Mouse (Mus musculus): ENCODE data around the gene B4galnt3. TPM values are rescaled to one million over a fixed set of nuclear protein-coding genes. Genes with fewer than 3 reads are reported as not detected.
A peak's percentile ranks its signal among the peaks of the same experiment; 100 is the strongest.

Gene B4galnt3
- polyA plus RNA-seq, 1 experiment from 2014 or later = 0.74 TPM

- 49% methylated on average over 11 of the region's 11 CpGs for WGBS
- Histone ChIP-seq H3K4me1 (replicated peaks; ENCODE audit: control insufficient read depth, insufficient read depth) (no peaks in the 10 kb centered on the region), H3K9me3 (ENCODE audit: control insufficient read depth, low read length) (no peaks in the 10 kb centered on the region), H3K27ac (replicated peaks) (0 out of 2 replicates have a peak overlapping the region, but pooled peaks have one; percentile 58), H3K9ac (ENCODE audit: low read length) (no peak overlapping the region), H3K36me3 (ENCODE audit: control insufficient read depth, insufficient read depth, low read length) (no peaks in the 10 kb centered on the region), H3K4me3 (ENCODE audit: low read depth, low read length) (no peak overlapping the region), H3K27me3 (ENCODE audit: control insufficient read depth, insufficient read depth, low read length) (no peaks in the 10 kb centered on the region), H3K4me2 (replicated peaks; ENCODE audit: low read depth) (no peak overlapping the region)
- ATAC-seq (ENCODE audit: low FRiP score, low TSS enrichment) = peak; percentile 61
- DNase-seq (ENCODE audit: low spot score) = peak; percentile 34
- TF ChIP-seq CTCF (IDR thresholded peaks at IDR 0.05; ENCODE audit: low read depth) (no peak), EP300 (optimal IDR thresholded peaks at IDR 0.05) (no peak)
These were observed 24.1 kb upstream of the B4galnt3 start for GRCm38 (mm10) chr6:120318303-120318940.

GRCm38 (mm10) chr6:120312443-120312842 is 18.1 kb upstream of the B4galnt3 start:
- no peak for ATAC-seq (ENCODE audit: low FRiP score, low TSS enrichment)
- 77% methylated on average over 5 of the region's 5 CpGs for WGBS
- H3K36me3 ChIP-seq (ENCODE audit: control insufficient read depth, insufficient read depth, low read length) = no peaks in the 10 kb centered on the region
- no peak for DNase-seq (ENCODE audit: low spot score)
- no peaks in the 10 kb centered on the region for H3K9me3 ChIP-seq (ENCODE audit: control insufficient read depth, low read length)
- no peak for TF ChIP-seq CTCF (IDR thresholded peaks at IDR 0.05; ENCODE audit: low read depth)
- TF ChIP-seq EP300 (optimal IDR thresholded peaks at IDR 0.05) = no peak
- no peak overlapping the region for H3K4me2 ChIP-seq (replicated peaks; ENCODE audit: low read depth)
- H3K27ac ChIP-seq (replicated peaks) = no peak overlapping the region
- no peak overlapping the region for H3K4me3 ChIP-seq (ENCODE audit: low read depth, low read length)
- H3K9ac ChIP-seq (ENCODE audit: low read length) = no peak overlapping the region
- H3K4me1 ChIP-seq (replicated peaks; ENCODE audit: control insufficient read depth, insufficient read depth) = no peaks in the 10 kb centered on the region
- no peaks in the 10 kb centered on the region for H3K27me3 ChIP-seq (ENCODE audit: control insufficient read depth, insufficient read depth, low read length)

- ATAC-seq (ENCODE audit: low FRiP score, low TSS enrichment) = peak; percentile 79
- H3K4me1 ChIP-seq (replicated peaks; ENCODE audit: control insufficient read depth, insufficient read depth) = no peaks in the 10 kb centered on the region
- DNase-seq (ENCODE audit: low spot score) = peak; percentile 37
- 28% methylated on average over 3 of the region's 3 CpGs for WGBS
- TF ChIP-seq CTCF (IDR thresholded peaks at IDR 0.05; ENCODE audit: low read depth) = no peak
- TF ChIP-seq EP300 (optimal IDR thresholded peaks at IDR 0.05) = no peak
- H3K27me3 ChIP-seq (ENCODE audit: control insufficient read depth, insufficient read depth, low read length) = no peaks in the 10 kb centered on the region
- H3K9me3 ChIP-seq (ENCODE audit: control insufficient read depth, low read length) = no peaks in the 10 kb centered on the region
- no peak overlapping the region; the same call in 1 of the 2 replicates for H3K4me2 ChIP-seq (replicated peaks; ENCODE audit: low read depth)
- H3K9ac ChIP-seq (ENCODE audit: low read length) = no peak overlapping the region
- no peaks in the 10 kb centered on the region for H3K36me3 ChIP-seq (ENCODE audit: control insufficient read depth, insufficient read depth, low read length)
- H3K4me3 ChIP-seq (ENCODE audit: low read depth, low read length) = no peak overlapping the region
- peak overlapping the region; percentile 82 for H3K27ac ChIP-seq (replicated peaks)
These were observed 15.4 kb upstream of the B4galnt3 start for GRCm38 (mm10) chr6:120309787-120310186.

- peak; percentile 95 for ATAC-seq (ENCODE audit: low FRiP score, low TSS enrichment)
- H3K9me3 ChIP-seq (ENCODE audit: control insufficient read depth, low read length) = no peaks in the 10 kb centered on the region
- peak overlapping the region; percentile 82 for H3K27ac ChIP-seq (replicated peaks)
- H3K27me3 ChIP-seq (ENCODE audit: control insufficient read depth, insufficient read depth, low read length) = no peaks in the 10 kb centered on the region
- no peak for TF ChIP-seq CTCF (IDR thresholded peaks at IDR 0.05; ENCODE audit: low read depth)
- TF ChIP-seq EP300 (optimal IDR thresholded peaks at IDR 0.05) = no peak
- DNase-seq (ENCODE audit: low spot score) = peak; percentile 83
- no peak overlapping the region; the same call in 1 of the 2 replicates for H3K4me2 ChIP-seq (replicated peaks; ENCODE audit: low read depth)
- 57% methylated on average over 9 of the region's 9 CpGs for WGBS
- H3K9ac ChIP-seq (ENCODE audit: low read length) = no peak overlapping the region
- no peak overlapping the region for H3K4me3 ChIP-seq (ENCODE audit: low read depth, low read length)
- no peaks in the 10 kb centered on the region for H3K4me1 ChIP-seq (replicated peaks; ENCODE audit: control insufficient read depth, insufficient read depth)
- no peaks in the 10 kb centered on the region for H3K36me3 ChIP-seq (ENCODE audit: control insufficient read depth, insufficient read depth, low read length)
These were observed 15.0 kb upstream of the B4galnt3 start for GRCm38 (mm10) chr6:120309338-120309737.

- Histone ChIP-seq H3K4me3 (ENCODE audit: low read depth, low read length) (no peak overlapping the region), H3K27ac (replicated peaks) (no peak overlapping the region), H3K9me3 (ENCODE audit: control insufficient read depth, low read length) (no peaks in the 10 kb centered on the region), H3K4me2 (replicated peaks; ENCODE audit: low read depth) (no peak overlapping the region), H3K9ac (ENCODE audit: low read length) (no peak overlapping the region), H3K4me1 (replicated peaks; ENCODE audit: control insufficient read depth, insufficient read depth) (no peaks in the 10 kb centered on the region), H3K27me3 (ENCODE audit: control insufficient read depth, insufficient read depth, low read length) (no peaks in the 10 kb centered on the region), H3K36me3 (ENCODE audit: control insufficient read depth, insufficient read depth, low read length) (no peaks in the 10 kb centered on the region)
- DNase-seq (ENCODE audit: low spot score) (no peak), ATAC-seq (ENCODE audit: low FRiP score, low TSS enrichment) (no peak)
- TF ChIP-seq CTCF (IDR thresholded peaks at IDR 0.05; ENCODE audit: low read depth) = no peak
- TF ChIP-seq EP300 (optimal IDR thresholded peaks at IDR 0.05) = no peak
- 82% methylated on average over 3 of the region's 3 CpGs for WGBS
These were observed 12.7 kb upstream of the B4galnt3 start for GRCm38 (mm10) chr6:120306859-120307594.
